Mouse (Mus musculus): ENCODE measurements at regions not wholly inside any gene's neighbourhood (a gene's known extent, or its start where the extent isn't known, plus 50 kb on each side); places are given as distances from the start of the nearest gene placed in this dataset.
A peak's percentile ranks its signal among the peaks of the same experiment; 100 is the strongest.

- no peak for DNase-seq
These were observed 194.1 kb upstream of the Cops8 start for GRCm38 (mm10) chr1:90408504-90409215.

GRCm38 (mm10) chr1:90409236-90409635 lies 193.5 kb upstream of the Cops8 start:
- DNase-seq: no peak

GRCm38 (mm10) chr1:90412511-90413045 lies 190.2 kb upstream of the Cops8 start:
- no peak for DNase-seq

GRCm38 (mm10) chr1:90414751-90415150 lies 188.0 kb upstream of the Cops8 start:
- peak in 1 of 2 experiments; percentile 29 for DNase-seq

GRCm38 (mm10) chr1:90424066-90424821 lies 178.5 kb upstream of the Cops8 start:
- DNase-seq: peak in 1 of 2 experiments; percentile 15

GRCm38 (mm10) chr1:90428334-90428733 lies 174.4 kb upstream of the Cops8 start:
- DNase-seq: no peak

- DNase-seq: peak; percentile 32 to 58
These were observed 174.0 kb upstream of the Cops8 start for GRCm38 (mm10) chr1:90428774-90429173.

GRCm38 (mm10) chr1:90430480-90430879 lies 172.3 kb upstream of the Cops8 start:
- no peak for DNase-seq

GRCm38 (mm10) chr1:90431783-90432182 lies 171.0 kb upstream of the Cops8 start:
- no peak for DNase-seq

GRCm38 (mm10) chr1:90433911-90434310 lies 168.9 kb upstream of the Cops8 start:
- DNase-seq: no peak

GRCm38 (mm10) chr1:90440638-90441037 lies 162.1 kb upstream of the Cops8 start:
- DNase-seq: no peak

- DNase-seq: no peak
These were observed 161.5 kb upstream of the Cops8 start for GRCm38 (mm10) chr1:90441134-90441868.

GRCm38 (mm10) chr1:90442250-90443240 lies 160.2 kb upstream of the Cops8 start:
- DNase-seq: no peak

- DNase-seq: no peak
These were observed 153.1 kb upstream of the Cops8 start for GRCm38 (mm10) chr1:90449571-90450226.

- no peak for DNase-seq
These were observed 150.7 kb upstream of the Cops8 start for GRCm38 (mm10) chr1:90451942-90452557.

GRCm38 (mm10) chr1:90454263-90454662 lies 148.5 kb upstream of the Cops8 start:
- no peak for DNase-seq

- peak in 1 of 2 experiments; percentile 67 for DNase-seq
These were observed 145.4 kb upstream of the Cops8 start for GRCm38 (mm10) chr1:90457396-90457795.

GRCm38 (mm10) chr1:90458176-90458575 lies 144.6 kb upstream of the Cops8 start:
- peak; percentile 52 to 64 for DNase-seq

- no peak for DNase-seq
These were observed 141.1 kb upstream of the Cops8 start for GRCm38 (mm10) chr1:90461699-90462098.

- no peak for DNase-seq
These were observed 139.5 kb upstream of the Cops8 start for GRCm38 (mm10) chr1:90463302-90463701.

GRCm38 (mm10) chr1:90467646-90468045 lies 135.1 kb upstream of the Cops8 start:
- DNase-seq: no peak
